Mouse (Mus musculus) limb, embryonic 14.5 days (tissue): ENCODE measurements around the gene Tmem94. TPM values are rescaled to one million over a fixed set of nuclear protein-coding genes. Genes with fewer than 3 reads are reported as not detected.
"Not testable (repeated sequence)": the region's sequence is repeated elsewhere in the genome, so short reads cannot be mapped to it uniquely, and the experiment has no call there.

Source experiments
- ATAC-seq: fragments of 200-750 bp; cut with Nextera tagmentation; 2 replicates; pipeline ENCODE4 v1.8.0; 2017; ENCODE audit warnings: low read depth, moderate number of reproducible peaks, moderate TSS enrichment; ENCODE audit not compliant: low FRiP score
- DNase-seq: peaks from one replicate; pipeline ENCODE4 v3.0.0-alpha.2; 2015; ENCODE audit warnings: low spot score
- H3K27ac ChIP-seq: fragments of 300-500 bp; sonication (generic); replicated peaks from 2 replicates; pipeline ENCODE4 v1.5.1; 2014; ENCODE audit warnings: low read depth, mild to moderate bottlenecking, low read length, moderate library complexity, mixed read lengths
- H3K27me3 ChIP-seq: fragments of 300-500 bp; sonication (generic); 2 replicates; pipeline ENCODE4 v1.6.1; 2014; ENCODE audit warnings: low read length, mixed read lengths; ENCODE audit not compliant: control insufficient read depth, insufficient read depth
- H3K36me3 ChIP-seq: fragments of 300-500 bp; sonication (generic); 2 replicates; pipeline ENCODE4 v1.6.1; 2014; ENCODE audit warnings: mild to moderate bottlenecking, low read length, moderate library complexity, mixed read lengths; ENCODE audit not compliant: control insufficient read depth, insufficient read depth
- H3K4me1 ChIP-seq: fragments of 300-500 bp; sonication (generic); 2 replicates; pipeline ENCODE4 v1.6.1; 2014; ENCODE audit warnings: antibody characterized with exemption, low read length, mixed read lengths; ENCODE audit not compliant: control insufficient read depth, insufficient read depth
- H3K4me2 ChIP-seq: fragments of 300-500 bp; sonication (generic); replicated peaks from 2 replicates; pipeline ENCODE4 v1.6.1; 2014; ENCODE audit warnings: low read depth, mild to moderate bottlenecking, low read length, moderate library complexity; ENCODE audit not compliant: severe bottlenecking
- H3K4me3 ChIP-seq: fragments of 300-500 bp; sonication (generic); replicated peaks from 2 replicates; pipeline ENCODE4 v1.5.1; 2014; ENCODE audit warnings: low read length
- H3K9ac ChIP-seq: fragments of 300-500 bp; sonication (generic); 2 replicates; pipeline ENCODE4 v1.6.1; 2014; ENCODE audit warnings: mild to moderate bottlenecking, low read depth, low read length, moderate library complexity; ENCODE audit not compliant: severe bottlenecking
- H3K9me3 ChIP-seq: fragments of 300-500 bp; sonication (generic); 2 replicates; pipeline ENCODE4 v1.6.1; 2016; ENCODE audit warnings: low read length; ENCODE audit not compliant: control insufficient read depth
- POLR2A ChIP-seq: fragments of 200-500 bp; IDR thresholded peaks from 2 replicates; pipeline ENCODE4 v1.8.0; 2012; ENCODE audit warnings: inconsistent platforms, mild to moderate bottlenecking, moderate library complexity, borderline replicate concordance; ENCODE audit not compliant: insufficient read depth, insufficient read length; ENCODE audit errors: extremely low read depth
- WGBS: fragments of 180-500 bp; shearing (Covaris S2); extraction: QIAGEN DNeasy Blood & Tissue Kit; methylation state at CpG from one replicate; pipeline ENCODE4 v1.1.7; 2014; 5-methylcytosine and 5-hydroxymethylcytosine counted together
- polyA plus RNA-seq, 2 experiments: library from polyadenylated mRNA; depleted of rRNA in 1 of 2; stranded (reverse) in 1 of 2; unstranded in 1 of 2; fragments of >200 nt; fragmentation: Nextera tagmentation in 1 of 2; extraction: Ambion mirVana in 1 of 2; gene quantifications; 2 replicates each; pipeline versions ENCODE4 v1.2.1 to v1.2.3; 2012 to 2014

The Tmem94 gene
- polyA plus RNA-seq, 2 experiments, result 17.9 to 46.8 TPM

- no peak overlapping the region for H3K9ac ChIP-seq
- no peak overlapping the region for H3K4me2 ChIP-seq
- no peak for DNase-seq
- no peak for TF ChIP-seq POLR2A
- no peak overlapping the region for H3K4me3 ChIP-seq
- no peaks in the 10 kb centered on the region for H3K9me3 ChIP-seq
- ATAC-seq, result no peak
- H3K27ac ChIP-seq, result no peak overlapping the region
- H3K4me1 ChIP-seq, result no peaks in the 10 kb centered on the region
- H3K36me3 ChIP-seq, result no peaks in the 10 kb centered on the region
- 75% methylated on average over 7 of the region's 7 CpGs for WGBS
- H3K27me3 ChIP-seq, result no peaks in the 10 kb centered on the region
Measured at GRCm38 (mm10) chr11:115752653-115753052, 12.6 kb upstream of the Tmem94 start.

GRCm38 (mm10) chr11:115753485-115753884, 11.7 kb upstream of the Tmem94 start:
- Histone ChIP-seq H3K4me1 (no peaks in the 10 kb centered on the region), H3K4me3 (no peak overlapping the region), H3K9me3 (no peaks in the 10 kb centered on the region), H3K36me3 (no peaks in the 10 kb centered on the region), H3K27me3 (no peaks in the 10 kb centered on the region), H3K27ac (no peak overlapping the region), H3K4me2 (no peak overlapping the region), H3K9ac (no peak overlapping the region)
- WGBS, result 71% methylated on average over 4 of the region's 4 CpGs
- DNase-seq (no peak), ATAC-seq (no peak)
- no peak for TF ChIP-seq POLR2A

GRCm38 (mm10) chr11:115762176-115762575, 3.1 kb upstream of the Tmem94 start:
- not testable (repeated sequence) for H3K4me3 ChIP-seq

GRCm38 (mm10) chr11:115764698-115765097, 535 bp upstream of the Tmem94 start:
- Histone ChIP-seq H3K4me3 (peak overlapping the region; percentile 80), H3K27me3 (no peaks in the 10 kb centered on the region), H3K9ac (peak overlapping the region; percentile 40), H3K9me3 (no peaks in the 10 kb centered on the region), H3K4me1 (peaks cover 11% of the 10 kb centered on the region), H3K4me2 (peak overlapping the region; percentile 66), H3K36me3 (no peaks in the 10 kb centered on the region), H3K27ac (peak overlapping the region; percentile 26; the same call in 1 of the 2 replicates)
- DNase-seq, result no peak
- no peak for TF ChIP-seq POLR2A
- 21% methylated on average over 2 of the region's 2 CpGs for WGBS
- ATAC-seq, result no peak

More at GRCm38 (mm10) chr11:115762176-115762575, 3.1 kb upstream of the Tmem94 start:
- DNase-seq, H3K27me3 ChIP-seq, H3K9ac ChIP-seq, H3K9me3 ChIP-seq, H3K4me2 ChIP-seq, ATAC-seq, H3K27ac ChIP-seq, H3K36me3 ChIP-seq: not testable (repeated sequence)
- 93% methylated on average over 7 of the region's 7 CpGs for WGBS
- peaks cover 11% of the 10 kb centered on the region for H3K4me1 ChIP-seq

GRCm38 (mm10) chr11:115765607-115766141, 441 bp downstream of the Tmem94 start:
- TF ChIP-seq POLR2A, result 0 out of 2 replicates have a peak, but pooled peaks have one; percentile 15

More at GRCm38 (mm10) chr11:115765607-115766141, 441 bp downstream of the Tmem94 start:
- H3K9ac ChIP-seq, result peak overlapping the region; percentile 95
- H3K27me3 ChIP-seq, result no peaks in the 10 kb centered on the region
- H3K4me3 ChIP-seq, result peak overlapping the region; percentile 80
- H3K36me3 ChIP-seq, result no peaks in the 10 kb centered on the region
- H3K4me2 ChIP-seq, result peak overlapping the region; percentile 66
- under 1% methylated on average over 23 of the region's 34 CpGs for WGBS
- DNase-seq, result peak; percentile 25
- no peaks in the 10 kb centered on the region for H3K9me3 ChIP-seq
- peak; percentile 75 for ATAC-seq
- peak overlapping the region; percentile 90 for H3K27ac ChIP-seq
- H3K4me1 ChIP-seq, result peaks cover 11% of the 10 kb centered on the region
